Mouse (Mus musculus) bone marrow macrophage, adult 2 months (primary cell): ENCODE measurements around the gene Hsp90ab1.

Experiments
- CTCF ChIP-seq: IDR thresholded peaks from 2 replicates; pipeline ENCODE4 v1.5.1; 2012; ENCODE audit warnings: low read depth, mild to moderate bottlenecking, low read length, moderate library complexity
- POLR2A ChIP-seq: IDR thresholded peaks from 2 replicates; pipeline ENCODE4 v1.6.1; 2012; ENCODE audit warnings: mild to moderate bottlenecking, low read depth, low read length, borderline replicate concordance

DNA sequence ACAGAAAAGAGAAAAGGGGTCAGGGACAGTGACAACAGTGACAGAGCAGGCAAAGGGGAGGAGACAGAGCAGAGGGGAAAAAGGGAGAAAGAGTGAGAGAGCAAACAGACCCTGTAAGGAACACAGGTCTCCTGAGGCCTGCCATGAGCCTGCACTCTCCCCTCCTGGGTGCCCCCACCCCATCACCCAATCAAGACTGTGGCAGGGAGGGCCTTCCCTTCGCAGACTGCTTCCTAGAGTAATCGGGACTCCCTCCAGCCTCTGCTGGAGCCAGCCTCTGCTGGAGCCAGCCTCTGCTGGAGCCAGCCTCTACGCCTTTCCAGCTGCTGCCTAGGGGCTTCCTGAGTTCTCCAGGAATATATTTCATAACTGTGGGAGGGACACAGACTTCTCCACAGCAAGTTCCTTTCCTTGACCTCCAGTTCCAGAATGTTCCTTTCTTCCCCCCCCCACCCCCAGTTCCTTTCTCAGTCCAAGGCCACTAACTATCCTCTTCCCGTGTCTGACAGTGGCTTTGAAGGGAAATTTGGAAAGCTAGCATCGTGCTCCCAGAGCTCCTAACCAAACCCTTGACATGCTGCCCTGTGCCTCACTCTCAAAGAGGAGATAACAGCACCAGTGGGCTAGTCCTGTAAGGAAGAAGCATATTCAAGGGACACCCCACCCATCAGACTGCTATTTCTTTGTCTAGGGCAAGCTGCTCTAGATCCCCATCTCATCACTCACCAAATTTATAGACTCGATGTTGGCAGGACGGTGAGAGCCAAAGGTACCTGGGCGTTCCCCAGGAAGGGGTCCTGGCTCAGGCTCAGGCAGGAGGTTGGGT is 19.7 kb upstream of the Hsp90ab1 start:
- TF ChIP-seq POLR2A (no peak), CTCF (no peak)
